Mouse (Mus musculus): ENCODE measurements around the gene Larp4b. TPM values are rescaled to one million over a fixed set of nuclear protein-coding genes. Genes with fewer than 3 reads are reported as not detected.

Gene Larp4b
- polyA plus RNA-seq (2015; fragmentation: Illumina TruSeq; extraction: RNeasy Lipid Tissue Mini Kit (QIAGEN cat#74804); ENCODE audit: insufficient read depth, low replicate concordance) = 55.9 TPM

GRCm38 (mm10) chr13:9093316-9094155 is at the start of gene Larp4b:
Gene Larp4b (plus strand): TSS chr13:9093881.

Other genes with a start within 250 kb of the Larp4b start
- 43.1 TPM for gene Wdr37, start 222.0 kb upstream of the Larp4b start, polyA plus RNA-seq (2015; fragmentation: Illumina TruSeq; extraction: RNeasy Lipid Tissue Mini Kit (QIAGEN cat#74804); ENCODE audit: insufficient read depth, low replicate concordance)
- gene Idi1, start 208.4 kb upstream of the Larp4b start, polyA plus RNA-seq (2015; fragmentation: Illumina TruSeq; extraction: RNeasy Lipid Tissue Mini Kit (QIAGEN cat#74804); ENCODE audit: insufficient read depth, low replicate concordance) = 41.9 TPM
- gene Gm9745, start 145.7 kb upstream of the Larp4b start, polyA plus RNA-seq (2015; fragmentation: Illumina TruSeq; extraction: RNeasy Lipid Tissue Mini Kit (QIAGEN cat#74804); ENCODE audit: insufficient read depth, low replicate concordance) = not detected
- gene Idi2, start 141.0 kb upstream of the Larp4b start, polyA plus RNA-seq (2015; fragmentation: Illumina TruSeq; extraction: RNeasy Lipid Tissue Mini Kit (QIAGEN cat#74804); ENCODE audit: insufficient read depth, low replicate concordance) = not detected
- gene Gtpbp4, start 97.8 kb upstream of the Larp4b start, polyA plus RNA-seq (2015; fragmentation: Illumina TruSeq; extraction: RNeasy Lipid Tissue Mini Kit (QIAGEN cat#74804); ENCODE audit: insufficient read depth, low replicate concordance) = 96.4 TPM
- 4.8 TPM for gene Dip2c, start 182.6 kb downstream of the Larp4b start, polyA plus RNA-seq (2015; fragmentation: Illumina TruSeq; extraction: RNeasy Lipid Tissue Mini Kit (QIAGEN cat#74804); ENCODE audit: insufficient read depth, low replicate concordance)